Comparison of ENCODE assay signal across 19 mouse cellular contexts in genomic region chr10:86153221-86153620, GRCm38 (mm10).
"Had no signal": no experiment of that assay in that cellular context is flagged by ENCODE, and none has a peak within 500 bp of the region (broad histone marks: within the 10 kb centered on the region; RNA-seq: fewer than 3 reads in every experiment).

No protein-coding gene starts in this region.

- H3K36me3 ChIP-seq: midbrain, embryonic 10.5 days; midbrain, embryonic 12.5 days; neural tube, embryonic 13.5 days; neural tube, embryonic 15.5 days had no signal

- H3K4me3 ChIP-seq: midbrain, embryonic 10.5 days; midbrain, embryonic 12.5 days; myocyte; neural tube, embryonic 13.5 days; neural tube, embryonic 15.5 days had no signal

- H3K9ac ChIP-seq: lung, embryonic 14.5 days; midbrain, embryonic 12.5 days; neural tube, embryonic 13.5 days; neural tube, embryonic 15.5 days had no signal

- H3K27me3 ChIP-seq: midbrain, embryonic 12.5 days; neural tube, embryonic 13.5 days; neural tube, embryonic 15.5 days had no signal

- H3K9me3 ChIP-seq: midbrain, embryonic 10.5 days; midbrain, embryonic 12.5 days; neural tube, embryonic 13.5 days; neural tube, embryonic 15.5 days had no signal

- ATAC-seq: midbrain, embryonic 16.5 days had no signal

- H3K4me2 ChIP-seq: lung, embryonic 14.5 days; midbrain, embryonic 12.5 days; neural tube, embryonic 13.5 days; neural tube, embryonic 15.5 days had no signal

- H3K27ac ChIP-seq: midbrain, embryonic 12.5 days; neural tube, embryonic 13.5 days; neural tube, embryonic 15.5 days had no signal

- DNase-seq: lung, adult 18-20 months; lung, embryonic 14.5 days; lung, postnatal 10 days; lung, postnatal 4 days; midbrain, embryonic 14.5 days; retina, postnatal 1 day; right cerebral cortex, adult 18-20 months; right cerebral cortex, postnatal 25 days; right cerebral cortex, postnatal 4 days; spleen, adult 18-20 months; thymus, adult 18-20 months; thymus, postnatal 14 days; thymus, postnatal 36 days had no signal
